Mouse (Mus musculus) v-Abl transformed pro-B cells (cell line): ENCODE results near the gene Gorasp1.

Experiments
- in situ Hi-C, 2 experiments: fragments of 400-800 bp; cut with MboI; formaldehyde crosslinking; loops; one replicate each; pipeline ENCODE4 v1.15.1; 2025; ENCODE audit not compliant: unreplicated experiment in 2 of 2

Gorasp1 gene

GRCm38 (mm10) chr9:119941861-119942260 lies 4.5 kb upstream of the Gorasp1 start:
- in situ Hi-C loops = no loop called here

DNA sequence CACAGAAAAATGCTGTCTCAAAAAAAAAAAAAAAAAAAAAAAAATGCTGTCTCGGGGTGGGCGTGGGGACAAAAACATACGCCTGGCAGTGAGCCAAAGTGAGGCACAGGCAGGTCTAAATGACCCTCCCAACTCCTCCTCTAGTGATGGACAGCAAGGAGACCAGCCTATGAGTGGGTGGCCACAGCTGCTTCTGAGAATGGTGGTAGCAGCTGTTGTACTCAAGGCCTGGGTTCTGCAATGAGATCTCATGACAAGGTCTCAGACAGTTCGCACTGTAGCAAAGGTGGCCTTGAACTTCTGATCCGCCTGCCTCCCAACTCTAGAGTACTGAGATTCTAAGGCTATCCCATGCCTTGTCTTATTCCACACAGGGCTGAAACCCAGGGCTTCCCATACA lies 4.0 kb upstream of the Gorasp1 start:
- in situ Hi-C loops = no loop called here

DNA sequence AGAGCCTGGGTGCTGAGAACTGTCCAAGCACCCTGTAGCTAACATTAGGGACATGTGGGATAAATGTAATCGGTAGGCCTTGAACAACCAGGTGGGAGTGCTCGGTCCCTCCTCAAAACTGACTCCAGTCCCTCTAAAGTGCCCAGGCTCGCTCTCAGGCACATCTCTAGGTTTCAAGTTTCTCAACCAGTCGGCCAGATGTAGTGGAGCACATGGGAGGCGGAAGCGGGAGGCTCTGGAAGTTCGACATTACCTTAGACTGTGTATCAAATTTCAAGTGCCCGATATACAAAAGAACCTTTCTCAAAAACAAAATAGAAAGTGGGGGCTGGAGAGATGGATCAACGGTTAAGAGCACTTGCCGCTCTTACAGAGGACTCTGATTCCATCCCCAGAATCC lies 2.3 kb upstream of the Gorasp1 start:
- in situ Hi-C loops = no loop called here

DNA sequence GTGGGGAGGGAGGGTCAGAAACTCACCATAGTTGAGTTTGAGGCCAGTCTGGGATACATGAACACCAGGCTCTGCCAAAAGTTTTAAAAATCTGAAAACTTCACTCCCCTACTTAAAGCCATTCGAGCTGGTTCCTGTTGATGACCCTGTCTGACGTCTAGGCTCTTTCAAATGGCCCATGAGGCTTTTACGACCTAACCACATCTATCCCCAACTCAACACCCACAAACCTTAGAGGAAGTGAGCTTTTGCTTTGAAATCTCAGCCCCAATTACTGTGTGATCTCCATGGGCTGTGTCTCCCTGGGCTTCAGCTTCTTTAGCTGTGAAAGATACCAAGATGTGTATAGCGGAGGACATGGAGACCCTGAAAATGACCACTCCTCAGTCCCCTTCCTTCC lies 1.1 kb upstream of the Gorasp1 start:
- in situ Hi-C loops = no loop called here

DNA sequence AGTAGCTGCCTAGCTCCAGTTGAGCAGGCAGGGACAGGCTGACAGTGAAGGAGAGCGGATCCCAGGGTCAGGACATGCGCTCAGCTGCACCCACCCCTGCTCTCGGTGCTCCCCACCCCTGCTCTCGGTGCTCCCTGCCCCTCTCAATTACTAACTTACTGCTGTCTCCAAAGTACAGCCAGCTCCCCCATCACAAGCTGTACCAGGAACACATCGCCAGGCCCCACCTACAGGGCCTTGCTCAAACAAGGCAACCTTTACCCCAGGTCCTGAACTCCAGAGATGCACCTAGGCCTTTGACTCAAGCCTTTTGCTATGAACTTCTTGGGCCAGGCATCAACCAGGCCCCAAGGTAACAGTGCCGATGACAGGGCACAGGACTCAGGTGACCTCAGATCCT lies 3.7 kb downstream of the Gorasp1 start:
- in situ Hi-C loops = no loop called here

- in situ Hi-C loops = no loop called here
These were observed 5.0 kb downstream of the Gorasp1 start for GRCm38 (mm10) chr9:119932358-119932757.

GRCm38 (mm10) chr9:119926497-119926896 lies 10.9 kb downstream of the Gorasp1 start:
- in situ Hi-C loops = no loop called here

DNA sequence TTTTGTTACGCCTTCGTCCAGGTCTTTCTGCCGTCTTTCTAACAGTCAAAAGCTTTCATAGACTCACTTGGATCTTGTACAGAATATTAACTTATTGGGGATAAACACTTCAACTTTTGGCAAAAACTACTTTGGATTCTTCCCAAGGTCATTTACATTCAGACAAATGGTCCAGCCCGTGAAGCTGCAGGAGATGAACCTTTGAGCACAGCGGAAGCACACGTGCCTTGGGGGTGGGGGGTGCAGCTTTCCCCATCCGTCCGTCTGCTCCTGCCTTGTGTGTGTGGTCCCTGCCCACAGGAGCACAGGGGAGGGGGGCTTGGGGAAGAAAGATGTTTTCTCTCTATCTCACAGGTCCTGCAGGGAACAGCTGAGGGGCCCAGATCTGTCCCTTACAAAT lies 11.6 kb downstream of the Gorasp1 start:
- in situ Hi-C loops = no loop called here

- in situ Hi-C loops = no loop called here
These were observed 12.2 kb downstream of the Gorasp1 start for GRCm38 (mm10) chr9:119925120-119925657.

GRCm38 (mm10) chr9:119923462-119923861 lies 13.9 kb downstream of the Gorasp1 start:
- in situ Hi-C loops = no loop called here

GRCm38 (mm10) chr9:119919858-119920257 lies 17.5 kb downstream of the Gorasp1 start:
- in situ Hi-C loops = no loop called here

DNA sequence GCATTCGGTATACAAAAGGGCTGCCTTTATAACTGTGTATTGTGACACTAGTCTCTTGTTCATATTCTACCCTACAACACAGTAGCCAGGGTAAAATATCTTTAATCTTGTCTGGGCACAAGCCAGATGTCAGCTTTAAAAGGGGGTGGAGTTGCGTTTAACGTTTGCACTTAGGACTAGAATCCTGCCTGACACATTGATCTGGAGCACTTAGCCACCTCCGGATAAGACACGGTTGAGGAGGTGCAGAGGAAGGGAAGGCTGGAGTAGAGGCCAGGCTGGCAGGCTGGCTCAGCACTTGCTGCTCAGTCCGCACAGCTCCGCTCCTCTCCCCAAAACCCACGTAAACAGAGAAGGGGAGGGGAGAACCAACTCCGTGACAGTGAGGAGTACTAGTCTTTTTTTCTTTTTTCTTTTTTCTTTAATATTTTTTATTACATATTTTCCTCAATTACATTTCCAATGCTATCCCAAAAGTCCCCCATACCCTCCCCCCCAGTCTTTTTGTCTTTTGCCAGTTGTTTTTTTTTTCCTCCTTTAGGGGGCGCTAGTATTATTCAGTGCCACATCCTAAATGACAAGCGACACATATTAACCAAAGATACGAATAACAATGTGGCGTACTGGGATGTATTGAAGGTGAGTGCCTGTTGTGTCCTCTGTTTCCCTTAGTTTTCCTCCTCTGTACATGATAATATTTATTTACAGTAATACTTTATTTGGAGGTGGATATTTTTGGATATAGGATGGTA lies 24.1 kb downstream of the Gorasp1 start:
- in situ Hi-C loops = no loop called here

DNA sequence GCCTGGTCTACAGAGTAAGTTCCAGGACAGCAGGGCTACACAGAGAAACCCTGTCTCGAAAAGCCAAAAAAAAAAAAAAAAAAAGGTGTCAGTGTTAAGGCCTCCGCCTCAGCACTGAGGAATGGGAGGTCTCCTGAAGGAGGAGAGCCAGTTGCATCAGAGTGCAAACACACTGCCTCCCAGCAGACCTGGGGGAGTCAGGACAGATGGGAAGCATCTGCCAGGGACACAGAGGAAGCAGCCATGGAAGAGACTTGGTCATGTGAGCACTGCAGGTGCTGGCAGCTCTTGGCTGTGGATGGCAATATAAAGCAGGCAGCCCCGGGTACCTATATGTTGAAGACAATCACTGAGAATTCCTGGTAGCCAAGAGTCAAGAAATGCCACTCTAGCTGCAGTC lies 27.4 kb downstream of the Gorasp1 start:
- in situ Hi-C loops = no loop called here

- in situ Hi-C loops = no loop called here
These were observed 28.7 kb downstream of the Gorasp1 start for GRCm38 (mm10) chr9:119908708-119909107.

DNA sequence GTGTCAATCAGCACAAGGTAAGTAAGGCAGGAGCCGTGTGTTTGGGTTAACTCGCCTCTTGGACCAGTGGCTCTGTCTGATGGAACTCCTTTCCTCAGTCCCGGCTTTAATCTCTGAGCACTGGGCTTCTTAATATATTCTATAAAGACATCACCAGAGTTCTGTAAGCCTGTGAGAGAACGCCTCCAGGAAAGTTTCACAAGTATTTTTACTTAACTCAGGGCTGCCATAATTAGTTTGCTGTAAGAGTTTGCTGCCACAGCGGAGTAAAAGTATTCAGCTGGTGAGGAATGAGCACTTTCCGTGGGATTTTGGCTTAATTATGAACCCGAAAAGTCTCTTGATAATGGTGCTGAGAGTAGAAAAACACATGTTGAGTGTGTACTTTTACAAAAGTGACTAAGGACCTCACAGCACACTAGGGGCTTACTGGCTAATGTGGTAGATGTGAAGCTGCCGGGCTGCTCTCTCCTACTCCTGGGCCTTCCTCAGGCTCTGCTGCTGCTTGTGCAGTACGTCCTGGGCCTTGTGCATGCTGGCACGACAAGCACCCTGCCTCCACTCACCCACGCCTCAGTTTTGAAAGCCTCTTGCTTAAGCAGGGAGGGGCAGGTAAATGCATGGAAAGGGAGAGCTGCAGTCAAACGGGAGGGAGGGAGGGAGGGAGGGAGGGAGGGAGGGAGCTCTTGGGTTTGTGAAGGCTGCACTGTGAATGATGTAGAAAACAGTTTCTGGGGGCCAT lies 34.8 kb downstream of the Gorasp1 start:
- in situ Hi-C loops = no loop called here

GRCm38 (mm10) chr9:119899446-119899845 lies 37.9 kb downstream of the Gorasp1 start:
- in situ Hi-C loops = loop anchor here (10.0 kb wide), 5 partner anchors 85 to 545 kb away; partner anchors contain the start of gene Xylb (in 1 of the 2)

- in situ Hi-C loops = loop anchor here (10.0 kb wide), 5 partner anchors 80 to 540 kb away; partner anchors contain the start of gene Xylb (in 1 of the 2)
These were observed 42.2 kb downstream of the Gorasp1 start for GRCm38 (mm10) chr9:119895040-119895721.

DNA sequence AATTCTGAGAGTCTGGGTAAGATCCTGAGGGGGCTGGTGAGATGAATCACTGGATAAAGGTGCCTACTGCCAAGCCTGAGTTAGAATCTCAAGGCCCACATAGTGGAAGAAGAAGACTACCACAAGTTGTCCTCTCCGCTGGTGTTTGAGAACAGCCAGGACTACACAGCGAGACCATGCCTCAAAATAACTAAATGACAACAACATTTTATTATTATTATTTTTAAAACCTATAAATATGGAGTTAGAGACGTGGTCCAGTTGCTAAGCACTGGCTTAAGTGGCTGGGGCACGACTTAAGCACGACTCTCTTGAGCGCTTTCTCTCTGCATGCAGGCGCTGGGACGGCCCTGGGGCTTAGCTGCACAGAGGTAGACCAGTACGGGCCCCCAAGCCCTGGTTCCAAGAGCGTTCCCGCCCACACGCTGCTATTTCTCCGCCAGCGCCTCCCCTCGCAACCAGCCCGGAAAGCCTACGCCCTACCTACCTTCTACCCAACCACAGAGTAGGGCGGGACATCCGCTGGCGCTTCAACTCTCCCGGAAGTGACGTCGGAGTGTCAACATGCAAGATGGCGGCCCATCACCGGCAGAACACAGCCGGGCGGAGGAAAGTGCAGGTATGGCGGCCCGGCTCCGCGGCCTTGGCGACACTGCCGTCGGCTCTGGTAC lies 42.9 kb downstream of the Gorasp1 start, which contains the start of gene Wdr48:
Gene Wdr48, plus strand, starts transcription at position 540 of the 671 bp plus-strand sequence.
- in situ Hi-C loops = loop anchor here (10.0 kb wide), 5 partner anchors 80 to 540 kb away; partner anchors contain the start of gene Xylb (in 1 of the 2)

DNA sequence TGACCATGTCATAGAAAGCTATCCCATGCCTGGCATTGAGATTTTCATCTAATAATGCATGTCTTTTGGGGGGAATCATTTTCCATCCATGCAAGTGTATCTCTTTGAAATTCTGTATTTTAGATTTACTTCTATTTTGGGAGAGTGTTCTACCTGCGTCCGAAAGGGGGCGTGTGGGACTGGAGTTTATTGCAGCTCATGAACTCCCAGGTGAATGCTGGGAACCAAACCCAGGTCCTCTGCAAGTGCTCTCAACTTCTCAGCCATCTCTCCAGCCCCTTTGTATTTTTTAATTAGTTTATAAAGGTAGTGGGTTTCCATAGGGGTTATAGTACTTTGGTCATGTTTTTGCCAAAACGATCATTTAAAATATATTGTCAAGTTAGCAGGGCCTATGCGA lies 43.5 kb downstream of the Gorasp1 start:
- in situ Hi-C loops = loop anchor here (10.0 kb wide), 5 partner anchors 79 to 539 kb away; partner anchors contain the start of gene Xylb (in 1 of the 2)

- in situ Hi-C loops = loop anchor here (10.0 kb wide), 5 partner anchors 76 to 536 kb away; partner anchors contain the start of gene Xylb (in 1 of the 2)
These were observed 46.7 kb downstream of the Gorasp1 start for GRCm38 (mm10) chr9:119890692-119891091.
